Mouse (Mus musculus): ENCODE measurements around the gene Dlk1.
A peak's percentile ranks its signal among the peaks of the same experiment; 100 is the strongest.
"Not testable (repeated sequence)": the region's sequence is repeated elsewhere in the genome, so short reads cannot be mapped to it uniquely, and the experiment has no call there.

Dlk1 gene

DNA sequence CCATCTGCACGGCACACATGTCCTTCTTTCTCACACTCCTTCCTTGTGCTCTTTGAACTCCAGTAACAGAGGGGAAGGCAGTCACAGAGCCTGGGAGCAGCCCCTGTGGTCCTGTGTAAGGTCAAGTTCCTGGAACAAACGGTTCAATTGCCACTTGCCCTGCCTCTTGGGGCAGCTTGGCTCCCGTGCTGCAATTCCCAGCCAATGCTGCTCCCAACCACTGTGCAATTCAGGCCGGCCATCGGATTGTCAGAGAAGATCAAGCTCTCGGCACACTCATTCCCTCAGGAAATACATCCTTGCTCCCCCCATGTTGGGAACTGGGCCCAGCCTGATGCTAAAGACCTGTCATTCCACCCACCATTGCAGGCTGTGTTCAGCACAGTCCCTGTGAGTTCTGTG lies 21.0 kb downstream of the Dlk1 start:
- no peak for DNase-seq (ENCODE audit: low spot score in 2 of 2)

DNA sequence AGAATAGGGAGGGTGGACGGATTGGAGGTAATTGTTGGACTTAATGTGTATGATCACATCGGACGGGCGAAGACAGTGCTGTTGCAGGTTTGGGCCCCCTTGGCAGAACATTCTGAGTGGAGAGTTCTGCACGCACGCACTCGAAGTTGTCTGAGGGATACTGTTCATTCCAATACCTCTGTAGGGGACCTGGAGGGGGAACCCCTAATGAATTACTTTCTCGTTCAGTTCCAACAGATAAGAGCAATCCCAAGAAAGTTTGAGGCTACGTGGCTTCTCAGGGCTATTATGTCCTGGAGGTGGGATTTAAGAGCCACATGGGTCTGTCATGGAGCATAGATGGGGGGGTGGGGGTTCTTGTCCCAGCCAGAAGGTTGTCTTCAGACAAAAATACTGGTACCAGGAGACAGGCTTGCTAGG lies 21.6 kb downstream of the Dlk1 start:
- no peak for DNase-seq (ENCODE audit: low spot score in 2 of 2)

DNA sequence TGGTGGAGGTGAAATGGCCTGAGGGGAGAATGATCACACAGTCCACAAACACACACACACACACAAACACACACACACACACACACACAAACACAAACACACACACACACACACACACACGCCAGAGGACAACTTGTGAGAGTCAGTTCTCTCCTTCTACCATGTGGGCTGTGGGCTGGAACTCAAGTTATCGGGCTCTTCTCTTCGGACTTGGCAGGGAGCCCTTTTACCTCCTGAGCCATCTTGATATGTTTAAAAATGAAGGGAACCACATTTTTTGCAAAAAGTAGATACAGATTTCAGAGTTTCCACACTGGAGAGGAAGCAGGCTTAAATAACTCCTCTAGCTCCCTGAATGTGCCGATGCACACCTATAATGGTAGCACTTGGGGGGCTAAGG lies 22.9 kb downstream of the Dlk1 start:
- DNase-seq (ENCODE audit: low spot score in 2 of 2): no peak

DNA sequence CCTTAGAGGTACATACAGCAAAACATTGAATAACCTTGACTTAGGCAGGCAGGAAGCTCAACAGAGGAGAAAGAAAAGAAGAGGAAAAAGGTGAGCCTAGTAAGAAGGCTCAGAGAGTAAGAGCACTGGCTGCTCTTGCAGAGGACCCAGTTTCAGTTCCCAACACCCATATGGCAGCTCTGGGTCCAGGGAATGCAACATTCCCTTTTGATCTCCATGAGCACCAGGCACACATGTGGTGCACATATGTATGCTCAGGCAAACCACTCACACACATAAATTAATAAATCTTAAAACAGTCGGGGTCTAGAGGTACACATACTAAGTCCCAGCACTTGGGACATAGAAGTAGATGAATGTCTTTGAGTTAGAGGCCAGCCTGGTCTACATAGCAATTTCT lies 33.9 kb downstream of the Dlk1 start:
- not testable (repeated sequence) for DNase-seq (ENCODE audit: low spot score in 2 of 2)

DNA sequence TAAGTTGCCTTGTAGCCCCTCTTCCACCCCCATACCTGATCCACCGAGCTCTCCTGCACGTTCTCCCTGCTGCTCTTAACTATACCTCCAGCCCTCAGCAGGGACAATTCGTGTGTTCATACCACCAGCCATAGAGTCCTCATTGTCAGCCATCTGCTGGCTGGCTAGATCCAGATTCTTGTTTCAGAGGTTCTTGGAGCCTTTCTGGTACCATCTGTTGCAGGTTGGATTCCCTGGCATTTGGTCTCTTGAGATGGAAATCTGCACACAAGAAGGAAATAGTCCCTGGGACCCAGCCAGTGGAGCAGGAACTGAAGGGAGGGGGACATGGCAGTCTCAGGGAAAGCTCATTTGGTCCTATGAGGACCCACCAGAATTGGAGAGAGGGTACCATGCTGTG lies 39.1 kb downstream of the Dlk1 start:
- no peak for DNase-seq (ENCODE audit: low spot score in 2 of 2)

DNA sequence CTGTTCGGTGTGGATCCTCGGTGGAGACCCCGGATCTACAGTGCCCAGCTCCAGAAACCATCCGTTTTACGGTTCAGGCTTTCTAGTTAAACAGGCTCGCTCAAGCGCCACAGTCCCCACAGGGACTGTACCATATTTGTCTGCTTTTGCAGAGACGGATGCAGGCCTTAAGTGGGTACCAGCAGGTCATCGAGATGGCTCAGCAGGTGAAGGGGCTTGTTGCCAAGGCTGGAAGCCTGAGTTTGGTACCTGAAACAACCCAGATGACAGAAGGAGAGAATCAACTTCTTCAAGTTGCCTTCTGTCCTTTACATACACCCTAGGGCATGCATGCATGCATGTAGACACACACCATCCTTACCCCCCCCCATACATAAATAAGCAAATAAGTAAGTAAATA lies 40.8 kb downstream of the Dlk1 start:
- no peak for DNase-seq (ENCODE audit: low spot score in 2 of 2)

DNA sequence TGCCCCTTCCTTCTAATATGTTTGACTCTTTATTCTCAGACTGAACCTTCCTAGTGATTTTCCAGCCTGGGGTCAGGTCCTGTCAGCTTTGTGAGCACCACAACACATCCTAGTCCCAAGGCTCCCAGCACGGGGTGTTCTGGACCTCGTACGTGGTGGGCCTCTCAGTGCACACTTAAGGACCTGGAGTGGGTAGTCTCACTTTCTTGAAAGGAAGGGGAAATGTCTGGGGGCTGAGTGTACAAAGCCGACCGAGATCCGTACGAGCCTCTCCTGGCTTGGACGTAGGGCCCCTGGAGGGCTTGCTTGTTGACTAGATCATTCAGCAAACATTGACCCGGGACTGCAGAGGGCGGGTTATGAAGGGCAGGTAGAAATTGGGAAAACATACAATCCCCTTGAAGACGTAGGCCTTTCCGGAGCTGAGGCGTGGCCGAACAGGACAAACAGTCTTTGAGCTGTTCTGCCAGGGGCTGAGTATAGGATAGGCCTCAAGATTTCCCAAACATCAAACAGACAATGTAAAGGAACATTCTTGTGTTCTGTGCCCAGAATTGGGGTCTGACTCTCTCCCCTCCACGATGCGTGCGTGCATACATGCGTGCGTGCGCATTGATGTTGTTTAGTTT lies 42.5 kb downstream of the Dlk1 start:
- DNase-seq (ENCODE audit: low spot score in 2 of 2): no peak

DNA sequence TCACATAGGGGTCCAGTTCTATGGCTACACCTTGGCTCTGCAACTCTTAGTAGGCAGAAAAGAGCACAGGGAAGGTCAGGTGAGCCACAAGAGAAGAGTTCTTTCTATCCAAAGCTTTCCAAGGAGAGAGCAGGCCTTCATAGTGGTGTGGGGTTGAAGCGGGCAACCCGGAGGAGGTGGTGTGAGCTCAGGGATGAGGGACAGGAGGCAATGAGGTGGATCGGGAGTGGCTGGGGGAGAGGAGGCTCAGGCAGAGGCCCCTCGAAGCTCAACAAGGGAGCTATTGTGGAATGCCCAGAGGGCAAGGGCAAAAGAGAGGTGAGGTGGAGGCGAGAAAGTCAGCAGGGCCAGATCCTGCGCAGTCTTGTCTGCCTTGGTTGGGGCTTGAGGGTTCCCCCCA lies 43.8 kb downstream of the Dlk1 start:
- DNase-seq (ENCODE audit: low spot score in 2 of 2): no peak

DNA sequence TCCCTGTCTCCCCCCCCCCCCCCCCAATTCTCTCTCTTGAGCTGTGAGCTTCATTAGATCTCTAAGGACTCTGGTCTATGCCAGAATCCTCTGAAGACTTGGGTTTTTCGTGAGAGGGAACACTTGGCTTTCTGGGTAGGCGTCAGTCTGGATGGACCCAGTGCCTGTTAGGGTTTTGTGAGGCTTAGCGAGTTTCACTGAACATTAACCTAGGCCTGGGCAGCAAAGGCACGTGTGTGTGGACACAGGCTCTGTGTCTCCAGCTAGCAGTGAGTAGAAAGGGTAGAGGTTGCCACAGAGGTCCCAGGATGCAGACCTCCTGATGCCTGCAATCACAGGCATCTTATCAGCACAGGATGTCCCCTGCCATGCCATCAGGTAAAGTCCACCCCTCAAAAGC lies 48.4 kb downstream of the Dlk1 start:
- no peak for DNase-seq (ENCODE audit: low spot score in 2 of 2)

DNA sequence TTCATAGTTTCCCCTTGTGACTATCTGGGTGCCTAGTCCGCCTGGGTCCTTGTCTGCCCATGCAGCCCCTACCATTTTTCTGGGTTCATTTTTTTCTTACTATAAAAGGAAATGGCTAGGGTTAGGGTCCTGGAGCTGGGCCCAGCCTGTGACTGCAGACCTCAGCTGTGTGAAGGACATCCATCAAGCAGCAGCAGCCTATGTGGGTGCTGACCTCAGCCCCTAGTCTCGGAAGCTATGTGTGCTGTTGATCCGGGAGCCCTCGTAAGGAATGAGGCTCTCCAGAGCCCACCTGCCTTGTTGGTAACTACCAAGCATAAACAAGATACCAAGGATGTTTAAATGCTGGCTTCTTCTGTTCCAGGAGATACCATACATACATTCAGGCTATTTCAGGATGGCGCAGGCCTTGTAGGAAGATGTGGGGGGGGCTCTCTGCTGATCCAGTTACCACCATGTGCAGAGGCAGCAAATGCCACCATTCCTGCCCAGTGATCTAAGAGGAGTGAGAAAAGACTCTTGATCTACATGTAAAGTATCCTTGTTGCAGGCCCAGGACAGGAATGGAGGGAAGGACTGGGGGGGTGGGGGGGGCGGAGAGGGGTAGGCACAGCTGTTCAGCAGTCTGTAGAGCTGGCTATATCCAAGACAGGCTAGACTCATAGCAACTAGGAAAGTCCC lies 49.9 kb downstream of the Dlk1 start:
- no peak for DNase-seq (ENCODE audit: low spot score in 2 of 2)

DNA sequence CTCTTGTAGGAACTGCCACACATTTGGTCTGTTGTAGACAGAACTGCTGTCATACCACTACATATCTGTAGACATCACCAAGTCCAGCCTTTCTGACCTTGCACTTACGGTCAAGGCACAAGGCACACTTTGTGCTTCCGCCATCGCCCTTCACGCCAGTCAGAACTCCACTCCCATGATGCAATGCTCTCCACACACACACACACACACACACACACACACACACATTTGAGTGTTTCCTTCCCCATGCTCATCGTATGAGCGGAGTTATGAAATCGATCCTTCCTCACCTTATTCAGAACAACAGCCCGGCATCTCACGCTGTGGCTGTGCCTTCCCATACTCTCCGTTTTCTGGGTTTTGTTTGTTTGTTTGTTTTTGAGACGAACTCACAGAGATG lies 55.1 kb downstream of the Dlk1 start:
- peak in 1 of 2 experiments; percentile 14 for DNase-seq (ENCODE audit: low spot score in 2 of 2)

DNA sequence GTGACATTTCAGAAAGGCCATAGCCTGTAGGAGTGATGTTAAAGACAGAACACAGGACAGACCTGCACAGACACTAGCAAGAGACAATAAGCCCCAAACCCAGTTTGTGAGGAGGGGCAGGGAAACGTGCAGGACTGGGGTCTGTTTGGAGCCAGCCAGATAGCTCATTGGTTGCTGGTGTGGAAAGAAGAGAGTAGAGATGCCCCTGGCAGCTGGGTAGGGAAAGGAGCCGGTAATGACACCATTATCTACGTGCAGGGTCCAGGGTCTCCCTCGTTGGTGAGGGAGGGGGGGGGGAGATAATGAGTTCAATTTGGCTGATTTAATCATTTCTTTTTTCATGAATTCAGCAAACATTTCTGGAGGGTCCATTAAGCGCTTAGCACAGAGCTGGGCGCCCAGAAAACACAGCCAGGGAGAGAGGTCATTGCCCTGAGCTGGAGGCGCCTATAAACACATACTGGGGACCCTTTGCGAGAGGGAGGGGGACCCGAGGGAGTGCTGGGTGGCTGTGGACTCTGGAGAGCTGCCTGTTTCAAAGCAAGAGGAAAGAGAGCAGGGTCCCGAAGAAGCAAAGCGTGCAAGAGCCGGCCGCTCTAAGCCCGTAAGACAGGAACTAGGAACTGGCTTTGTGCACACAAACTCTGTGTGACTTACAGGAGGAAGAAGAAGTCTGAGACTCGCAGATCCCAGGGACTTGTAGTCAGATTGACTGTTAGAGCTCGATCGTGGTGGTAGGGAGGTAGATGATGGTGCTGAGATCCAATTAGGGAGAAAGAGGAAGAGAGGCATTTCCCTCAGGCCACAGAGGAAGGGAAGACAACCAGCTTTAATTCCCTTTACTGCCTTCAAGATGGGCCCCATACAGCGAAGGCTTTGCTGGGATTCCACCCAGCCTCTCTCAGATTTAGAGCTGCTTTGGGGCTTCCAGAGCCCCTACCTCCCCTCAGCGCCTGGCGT lies 56.2 kb downstream of the Dlk1 start:
- DNase-seq (ENCODE audit: low spot score in 2 of 2): no peak

DNA sequence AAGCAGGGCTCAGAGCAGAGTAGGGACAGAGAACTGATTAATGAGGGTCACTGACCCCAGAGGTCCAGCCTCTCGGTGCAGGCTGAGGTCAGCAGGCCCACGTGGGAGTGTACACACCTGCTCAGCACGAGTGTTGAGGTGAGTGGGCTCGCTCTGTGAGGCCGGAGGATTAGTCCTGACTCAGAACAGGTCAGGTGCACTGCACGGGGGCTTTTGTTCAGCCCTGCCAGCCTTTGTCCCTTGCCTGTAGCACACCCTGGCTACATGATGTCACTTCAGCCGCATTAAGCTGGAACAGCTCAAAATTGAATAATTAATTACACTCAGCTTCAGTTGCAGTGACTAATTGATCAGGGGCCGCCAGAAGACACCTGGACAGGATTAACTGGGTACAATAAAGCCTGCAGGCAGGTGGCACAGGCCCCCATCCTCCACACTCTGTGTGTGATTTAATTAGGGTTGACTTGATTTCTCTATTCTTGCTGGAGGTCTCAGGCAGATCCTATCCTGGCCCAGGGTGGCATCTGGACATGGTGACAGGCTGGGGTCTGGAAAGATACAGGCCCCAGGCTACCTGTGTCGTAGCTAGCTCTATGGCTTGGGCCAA lies 57.0 kb downstream of the Dlk1 start:
- DNase-seq (ENCODE audit: low spot score in 2 of 2): no peak

DNA sequence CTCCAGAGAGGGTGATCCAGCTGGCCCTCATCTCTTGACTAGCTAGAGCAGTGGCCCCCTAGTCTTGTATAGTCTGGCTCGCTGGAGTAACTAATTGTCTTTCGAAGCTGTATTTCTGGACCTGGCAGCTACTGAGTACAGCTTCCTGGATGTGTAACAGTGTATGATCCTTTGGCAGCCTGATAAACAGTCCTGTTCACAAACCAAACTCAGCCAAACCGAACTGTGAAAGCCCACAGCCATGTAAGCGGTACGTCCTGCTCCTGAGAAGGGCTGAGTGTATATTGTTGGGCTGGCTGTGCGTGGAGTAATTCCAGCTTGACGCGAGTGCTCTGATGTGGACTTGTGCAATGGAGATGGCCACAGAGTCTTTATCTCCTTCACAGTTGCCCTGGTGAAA lies 57.6 kb downstream of the Dlk1 start:
- no peak for DNase-seq (ENCODE audit: low spot score in 2 of 2)

DNA sequence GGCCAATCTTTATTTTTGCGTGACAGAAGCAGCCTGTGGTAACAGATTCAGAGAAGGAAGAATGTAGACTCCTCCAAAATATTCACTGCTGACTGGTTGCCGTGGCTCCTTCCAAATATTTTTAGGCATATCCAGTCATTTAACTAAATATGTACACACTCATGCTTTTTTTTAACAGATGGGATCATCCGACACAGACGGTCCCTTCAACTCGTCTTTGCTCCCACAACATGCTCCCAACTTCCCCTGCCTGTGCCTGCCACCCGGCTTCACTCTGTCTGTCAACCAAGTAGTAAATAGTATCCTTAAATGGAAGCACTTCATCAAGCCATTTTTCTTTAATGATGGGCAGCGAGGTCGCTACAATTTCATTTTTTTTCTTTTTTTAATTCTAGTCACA lies 58.8 kb downstream of the Dlk1 start:
- no peak for DNase-seq (ENCODE audit: low spot score in 2 of 2)

DNA sequence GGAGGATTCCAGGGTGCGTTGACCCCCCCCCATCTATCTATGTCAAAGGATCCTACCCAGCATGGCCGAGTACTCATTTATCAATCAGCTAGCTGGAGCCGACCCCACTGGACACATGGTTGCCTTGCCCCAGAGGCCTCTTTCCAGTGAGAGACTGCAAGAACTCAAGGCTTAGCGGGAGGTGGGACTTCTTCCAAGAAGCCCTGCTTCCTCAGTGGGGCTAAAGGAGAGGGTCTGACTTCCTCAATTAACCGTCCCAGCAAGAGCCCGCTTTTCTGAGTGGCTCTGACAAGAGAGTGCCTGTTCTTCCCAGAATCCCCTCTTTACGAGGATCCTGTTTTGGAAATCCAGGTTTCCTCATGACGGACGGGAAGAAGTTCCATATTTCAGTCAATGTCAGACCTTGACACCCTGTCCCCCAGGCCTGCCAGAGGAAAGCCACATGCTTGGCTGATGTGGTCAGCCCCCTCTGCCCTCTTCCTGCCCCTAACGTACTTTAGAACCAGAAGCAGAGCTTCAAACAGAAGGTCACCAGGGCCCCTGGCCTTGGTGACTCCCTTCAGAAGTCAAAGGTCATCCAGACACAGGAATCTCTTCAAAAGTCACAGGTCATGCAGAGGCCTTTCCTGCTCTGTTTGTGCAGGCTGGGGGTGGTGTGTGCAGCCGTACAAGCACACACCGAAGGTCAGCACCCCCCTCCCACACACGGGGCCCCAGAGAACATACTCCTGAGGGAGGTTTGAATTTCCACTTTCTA lies 59.7 kb downstream of the Dlk1 start:
- no peak for DNase-seq (ENCODE audit: low spot score in 2 of 2)
